Comparison of ENCODE assay signal across 14 mouse cellular contexts in genomic region chr4:129254571-129254970, GRCm38 (mm10).
"Had no signal": no experiment of that assay in that cellular context is flagged by ENCODE, and none has a peak within 500 bp of the region (broad histone marks: within the 10 kb centered on the region; RNA-seq: fewer than 3 reads in every experiment).

No protein-coding gene starts in this region.

- H3K36me3 ChIP-seq: neural tube, embryonic 13.5 days; neural tube, embryonic 15.5 days; stomach, embryonic 15.5 days had no signal

- DNase-seq: retina, postnatal 1 day; right cerebral cortex, adult 18-20 months; right cerebral cortex, postnatal 14 days; right cerebral cortex, postnatal 25 days; spleen, adult 18-20 months; thymus, adult 18-20 months; thymus, adult 2 months; thymus, postnatal 14 days; thymus, postnatal 25 days; thymus, postnatal 36 days; thymus, postnatal 4 days had no signal

- H3K4me3 ChIP-seq: neural tube, embryonic 13.5 days; neural tube, embryonic 15.5 days; stomach, embryonic 15.5 days had no signal

- H3K4me2 ChIP-seq: neural tube, embryonic 13.5 days; neural tube, embryonic 15.5 days; stomach, embryonic 15.5 days had no signal

- H3K27me3 ChIP-seq: stomach, embryonic 15.5 days had no signal
